Mouse (Mus musculus) midbrain, embryonic 15.5 days (tissue): ENCODE results near the gene Ecel1. TPM values are rescaled to one million over a fixed set of nuclear protein-coding genes. Genes with fewer than 3 reads are reported as not detected.

Experiments
- ATAC-seq: fragments of 200-750 bp; cut with Nextera tagmentation; replicated peaks from 2 replicates; pipeline ENCODE4 v1.8.0; 2017; ENCODE audit warnings: moderate TSS enrichment
- H3K27ac ChIP-seq: fragments of 300-500 bp; sonication (generic); 2 replicates; pipeline ENCODE4 v1.5.1; 2015; ENCODE audit warnings: mild to moderate bottlenecking, inconsistent platforms
- H3K27me3 ChIP-seq: fragments of 300-500 bp; sonication (generic); replicated peaks from 2 replicates; pipeline ENCODE4 v1.6.1; 2015; ENCODE audit warnings: inconsistent platforms
- H3K36me3 ChIP-seq: fragments of 300-500 bp; sonication (generic); replicated peaks from 2 replicates; pipeline ENCODE4 v1.6.1; 2015; ENCODE audit warnings: inconsistent platforms
- H3K4me1 ChIP-seq: fragments of 300-500 bp; sonication (generic); 2 replicates; pipeline ENCODE4 v1.6.1; 2015; ENCODE audit warnings: inconsistent platforms
- H3K4me2 ChIP-seq: fragments of 300-500 bp; sonication (generic); 2 replicates; pipeline ENCODE4 v1.6.1; 2015; ENCODE audit warnings: inconsistent platforms, mild to moderate bottlenecking, moderate library complexity
- H3K4me3 ChIP-seq: fragments of 300-500 bp; sonication (generic); 2 replicates; pipeline ENCODE4 v1.5.1; 2015; ENCODE audit warnings: mild to moderate bottlenecking, inconsistent platforms
- H3K9ac ChIP-seq: fragments of 300-500 bp; sonication (generic); 2 replicates; pipeline ENCODE4 v1.6.1; 2015; ENCODE audit warnings: mild to moderate bottlenecking, inconsistent platforms
- H3K9me3 ChIP-seq: fragments of 300-500 bp; sonication (generic); 2 replicates; pipeline ENCODE4 v1.6.1; 2016; ENCODE audit warnings: inconsistent platforms
- WGBS: fragments of 180-500 bp; shearing (Covaris S2); methylation state at CpG from one replicate; pipeline ENCODE4 v1.1.7; 2015; ENCODE audit warnings: mixed read lengths; 5-methylcytosine and 5-hydroxymethylcytosine counted together
- polyA plus RNA-seq: library from polyadenylated mRNA; unstranded; fragments of >200 nt; fragmentation: Nextera tagmentation; extraction: Ambion mirVana; gene quantifications from 2 replicates; pipeline ENCODE4 v1.2.1, GENCODE M21; 2015

The Ecel1 gene
- polyA plus RNA-seq, 1 experiment from 2014 or later: 23.3 TPM

DNA sequence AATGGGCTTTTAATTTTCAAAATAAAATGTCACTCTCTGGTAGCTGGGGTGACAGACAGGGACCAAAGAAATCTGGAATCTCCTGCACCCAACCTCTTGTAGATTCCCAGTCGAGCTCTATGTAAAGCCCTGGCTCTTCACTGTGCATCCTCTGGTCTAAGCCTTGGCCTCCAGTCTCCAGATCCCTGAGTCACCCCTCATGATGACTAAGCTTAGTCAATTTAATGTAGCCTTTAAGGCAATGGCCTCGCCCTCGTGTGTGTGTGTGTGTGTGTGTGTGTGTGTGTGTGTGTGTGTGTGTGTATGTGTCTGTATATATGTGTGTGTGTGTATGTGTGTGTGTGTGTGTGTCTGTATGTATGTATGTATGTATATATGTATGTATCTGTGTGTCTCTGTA lies 3.1 kb upstream of the Ecel1 start:
- H3K27ac ChIP-seq: no peak overlapping the region
- no peak overlapping the region for H3K4me2 ChIP-seq
- no peak for ATAC-seq
- WGBS: 78% methylated on average over 3 of the region's 3 CpGs
- H3K9ac ChIP-seq: no peak overlapping the region
- no peak overlapping the region for H3K4me3 ChIP-seq
- peaks cover 44% of the 10 kb centered on the region for H3K27me3 ChIP-seq
- no peaks in the 10 kb centered on the region for H3K36me3 ChIP-seq
- H3K4me1 ChIP-seq: peaks cover 23% of the 10 kb centered on the region
- H3K9me3 ChIP-seq: no peaks in the 10 kb centered on the region

DNA sequence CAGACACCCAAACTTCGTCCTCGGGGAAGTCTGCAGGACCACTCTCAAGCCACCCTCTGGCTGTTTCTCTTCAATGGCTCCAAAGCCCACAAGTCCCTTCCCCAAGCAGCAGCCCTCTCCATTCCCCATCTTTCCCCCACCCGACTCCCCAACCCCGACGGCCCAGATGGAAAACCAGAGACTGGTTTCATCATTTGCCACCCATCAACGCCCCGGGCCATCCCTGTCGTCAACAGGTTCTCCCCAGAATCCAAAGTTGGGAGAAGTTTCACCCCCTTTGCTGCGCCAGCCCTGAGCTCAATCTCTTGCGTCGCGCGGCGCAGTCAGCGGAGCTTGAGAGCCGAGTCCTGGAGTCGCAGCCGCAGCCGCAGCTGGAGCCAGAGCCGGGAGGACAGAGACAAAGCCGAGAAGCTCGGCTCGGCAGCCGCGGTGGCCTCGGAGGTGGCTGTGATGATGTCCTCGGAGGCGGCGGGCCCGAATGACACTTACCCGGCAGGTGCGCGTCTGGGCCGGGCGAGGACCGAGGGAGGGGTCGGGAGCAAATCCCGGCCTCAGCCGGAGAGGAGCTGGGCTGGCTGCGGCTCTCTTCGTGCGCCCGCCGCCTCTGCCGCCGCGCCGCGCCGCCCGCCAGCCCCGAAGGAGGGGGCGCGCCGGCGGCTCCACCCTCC lies 656 bp downstream of the Ecel1 start:
- Histone ChIP-seq H3K36me3 (no peaks in the 10 kb centered on the region), H3K9ac (peak overlapping the region; percentile 51), H3K4me1 (peaks cover 31% of the 10 kb centered on the region), H3K4me3 (peak overlapping the region; percentile 50), H3K4me2 (peak overlapping the region; percentile 86), H3K27ac (no peak overlapping the region), H3K9me3 (no peaks in the 10 kb centered on the region), H3K27me3 (peaks cover 81% of the 10 kb centered on the region)
- ATAC-seq: peak; percentile 40
- WGBS: under 1% methylated on average over 55 of the region's 56 CpGs

DNA sequence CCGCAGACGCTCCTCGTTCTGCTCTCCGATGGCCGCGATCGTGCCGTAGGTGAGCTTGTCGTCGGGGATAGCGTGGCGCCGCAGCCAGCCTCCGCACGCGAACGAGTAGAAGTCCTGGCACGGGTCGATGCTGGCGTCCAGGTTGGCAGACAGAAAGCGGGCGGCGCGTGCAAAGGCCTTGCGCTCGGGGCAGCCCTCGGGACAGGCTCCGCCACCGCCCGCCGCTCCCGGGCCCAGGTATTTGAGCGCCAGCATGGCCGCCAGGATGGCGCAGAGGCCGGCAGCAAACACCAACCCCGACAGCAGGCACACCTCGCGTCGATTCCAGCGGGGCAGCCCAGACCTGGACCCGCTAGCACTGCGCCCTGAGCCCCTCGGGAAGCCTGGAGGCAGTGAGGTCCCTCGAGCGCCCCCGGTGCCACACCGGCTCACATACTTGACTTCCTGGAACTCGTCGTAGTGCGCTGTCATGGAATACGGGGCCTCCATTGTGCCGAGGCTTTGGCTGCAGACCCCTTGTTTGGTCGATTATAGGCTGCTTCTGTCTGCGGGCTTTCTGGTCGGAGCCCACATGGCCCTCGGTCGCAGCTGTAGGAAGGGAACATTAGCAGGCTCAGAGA lies 1.7 kb downstream of the Ecel1 start:
- WGBS: 2% methylated on average over 58 of the region's 58 CpGs
- ATAC-seq: no peak
- H3K9ac ChIP-seq: peak overlapping the region; percentile 17; the same call in 1 of the 2 replicates

DNA sequence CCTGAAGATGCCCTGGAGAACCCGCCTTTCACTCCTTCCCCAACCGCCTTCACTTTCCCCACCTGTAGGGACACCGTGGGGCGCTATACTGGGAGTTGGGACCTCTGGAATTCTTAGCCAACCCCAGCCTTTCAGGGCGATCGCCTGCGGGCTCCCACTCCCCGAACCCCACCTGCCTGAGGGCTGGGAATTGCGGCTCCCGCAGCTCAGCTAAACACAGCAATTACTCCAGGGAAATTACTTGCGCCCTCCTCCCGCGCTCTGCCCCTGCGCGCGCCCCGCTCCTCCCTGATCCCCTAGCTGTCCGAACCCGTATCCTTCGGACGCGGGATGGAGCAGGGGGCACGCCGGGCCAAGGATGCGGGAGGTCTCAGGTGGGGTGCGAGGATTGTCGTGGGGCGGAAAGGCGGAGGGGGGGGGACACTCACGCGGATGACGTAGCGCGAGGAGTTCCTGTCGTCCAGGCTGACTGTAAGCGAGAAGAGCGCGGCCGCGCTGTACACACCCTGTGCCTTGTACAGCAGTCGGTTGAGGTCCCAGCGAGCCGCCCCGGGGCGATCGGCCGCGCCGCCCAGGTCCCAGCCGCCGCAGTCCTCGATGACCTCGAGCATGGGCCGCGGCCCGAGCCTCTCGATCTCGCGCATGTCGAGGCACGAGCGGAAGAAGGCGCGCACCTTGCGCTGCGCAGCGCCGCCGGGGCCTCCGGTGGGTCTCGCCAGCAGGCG lies 2.4 kb downstream of the Ecel1 start:
- no peaks in the 10 kb centered on the region for H3K9me3 ChIP-seq
- peak overlapping the region; percentile 86 for H3K4me2 ChIP-seq
- no peak overlapping the region for H3K27ac ChIP-seq
- ATAC-seq: no peak
- peaks cover 31% of the 10 kb centered on the region for H3K4me1 ChIP-seq
- peak overlapping the region; percentile 50 for H3K4me3 ChIP-seq
- H3K36me3 ChIP-seq: no peaks in the 10 kb centered on the region
- H3K9ac ChIP-seq: peak overlapping the region; percentile 17; the same call in 1 of the 2 replicates
- H3K27me3 ChIP-seq: peaks cover 87% of the 10 kb centered on the region
- under 1% methylated on average over 72 of the region's 72 CpGs for WGBS

More for the DNA sequence above, 1.7 kb downstream of the Ecel1 start:
- H3K4me2 ChIP-seq: peak overlapping the region; percentile 86
- no peaks in the 10 kb centered on the region for H3K9me3 ChIP-seq
- H3K4me3 ChIP-seq: peak overlapping the region; percentile 50
- peaks cover 86% of the 10 kb centered on the region for H3K27me3 ChIP-seq
- H3K27ac ChIP-seq: no peak overlapping the region
- peaks cover 31% of the 10 kb centered on the region for H3K4me1 ChIP-seq
- no peaks in the 10 kb centered on the region for H3K36me3 ChIP-seq

DNA sequence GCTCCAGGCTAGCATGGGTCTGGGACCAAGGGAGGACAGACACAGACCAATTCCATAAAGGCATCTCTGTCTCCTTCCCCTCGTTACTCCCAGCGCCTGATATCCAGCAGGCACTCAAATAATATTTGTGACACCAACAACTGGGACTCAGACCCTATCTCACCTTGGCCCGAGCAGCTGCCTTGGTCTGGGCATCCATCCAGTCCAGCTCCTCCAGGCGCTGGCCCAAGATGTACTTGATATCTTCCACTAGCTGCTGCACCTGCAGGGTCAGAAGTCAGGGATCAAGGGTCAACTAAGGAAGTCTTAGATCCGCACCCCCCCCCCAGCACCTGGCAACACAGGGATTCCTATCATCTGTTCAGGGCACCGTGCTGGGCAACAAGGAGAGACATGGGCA lies 5.0 kb downstream of the Ecel1 start:
- H3K27me3 ChIP-seq: peaks cover 65% of the 10 kb centered on the region
- ATAC-seq: no peak
- no peak overlapping the region for H3K4me3 ChIP-seq
- H3K9me3 ChIP-seq: no peaks in the 10 kb centered on the region
- no peaks in the 10 kb centered on the region for H3K36me3 ChIP-seq
- no peak overlapping the region for H3K9ac ChIP-seq
- 88% methylated on average over 6 of the region's 6 CpGs for WGBS
- no peak overlapping the region for H3K4me2 ChIP-seq
- no peak overlapping the region for H3K27ac ChIP-seq
- peaks cover 31% of the 10 kb centered on the region for H3K4me1 ChIP-seq

DNA sequence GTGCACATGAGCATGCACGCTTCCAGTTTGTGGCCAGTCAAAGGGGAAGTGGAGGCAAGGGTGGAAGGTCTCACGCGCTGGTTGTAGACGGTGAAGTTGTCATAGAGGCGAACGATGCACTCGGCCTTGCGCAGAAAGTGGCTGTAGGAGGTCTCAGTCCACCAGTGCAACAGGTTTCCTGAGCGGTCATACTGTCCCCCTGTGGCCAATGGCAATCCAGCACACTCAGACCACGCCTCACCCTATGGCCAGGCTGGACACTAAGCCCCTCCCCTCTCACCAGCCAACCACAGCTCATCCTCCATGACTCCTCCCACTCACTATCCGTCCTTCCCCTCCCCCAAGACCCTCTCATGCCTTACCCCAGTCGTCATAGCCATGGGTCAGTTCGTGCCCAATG lies 6.9 kb downstream of the Ecel1 start:
- ATAC-seq: no peak
- Histone ChIP-seq H3K4me2 (no peak overlapping the region), H3K9me3 (no peaks in the 10 kb centered on the region), H3K27me3 (peaks cover 46% of the 10 kb centered on the region), H3K36me3 (no peaks in the 10 kb centered on the region), H3K4me1 (peaks cover 12% of the 10 kb centered on the region), H3K9ac (no peak overlapping the region), H3K27ac (no peak overlapping the region), H3K4me3 (no peak overlapping the region)
- 24% methylated on average over 13 of the region's 13 CpGs for WGBS

DNA sequence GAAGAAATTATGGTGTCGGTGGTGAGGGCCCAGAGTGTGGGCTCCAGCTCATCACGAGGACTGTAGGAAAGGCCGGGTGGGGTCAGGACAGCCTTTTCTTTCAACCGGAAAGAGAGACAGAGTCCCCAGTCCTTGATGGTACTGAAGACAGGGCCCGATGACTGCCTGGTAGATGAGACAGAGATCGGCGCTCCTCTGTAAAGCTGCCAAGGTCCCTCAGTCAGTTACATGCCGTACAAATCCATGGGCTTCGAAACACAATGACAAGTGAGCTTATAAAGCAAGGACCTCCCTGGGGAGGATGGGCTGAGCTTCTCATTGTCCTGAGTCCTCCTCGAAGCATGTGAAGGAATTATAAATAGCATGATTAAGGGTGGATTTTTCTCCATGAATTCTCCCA lies 13.2 kb downstream of the Ecel1 start:
- Histone ChIP-seq H3K27ac (no peak overlapping the region), H3K9me3 (no peaks in the 10 kb centered on the region)

DNA sequence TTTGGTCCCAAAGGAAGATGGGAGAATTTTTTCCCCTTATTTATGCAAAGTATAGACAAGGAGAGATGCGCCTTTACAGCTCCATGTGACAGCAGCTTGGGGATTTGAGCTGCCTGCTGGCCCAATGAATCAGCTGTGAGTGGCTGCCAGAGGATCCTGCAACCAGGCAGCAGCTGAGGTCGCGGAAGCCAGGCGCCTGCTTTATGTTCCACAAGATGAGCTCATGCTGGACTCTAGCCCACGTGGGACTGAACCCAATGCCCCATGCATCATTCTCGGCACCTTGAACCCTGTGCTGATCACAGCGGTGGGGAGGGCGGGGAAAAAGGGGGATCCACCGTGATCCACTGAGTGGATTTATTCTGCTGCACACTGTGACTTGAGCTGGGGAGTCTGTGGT lies 13.9 kb downstream of the Ecel1 start:
- Histone ChIP-seq H3K27me3 (no peaks in the 10 kb centered on the region), H3K27ac (no peak overlapping the region), H3K4me3 (no peak overlapping the region), H3K9ac (no peak overlapping the region), H3K9me3 (no peaks in the 10 kb centered on the region), H3K4me2 (no peak overlapping the region), H3K36me3 (no peaks in the 10 kb centered on the region), H3K4me1 (peaks cover 8% of the 10 kb centered on the region; the same call in 1 of the 2 replicates)
- WGBS: 51% methylated on average over 9 of the region's 9 CpGs
- ATAC-seq: peak; percentile 80

More for the DNA sequence above, 13.2 kb downstream of the Ecel1 start:
- H3K4me1 ChIP-seq: peaks cover 8% of the 10 kb centered on the region; the same call in 1 of the 2 replicates
- no peaks in the 10 kb centered on the region for H3K27me3 ChIP-seq
- 0 out of 2 replicates have a peak, but pooled peaks have one; percentile 3 for ATAC-seq
- WGBS: 58% methylated on average over 10 of the region's 10 CpGs
- H3K4me3 ChIP-seq: no peak overlapping the region
- no peak overlapping the region for H3K9ac ChIP-seq
- no peak overlapping the region for H3K4me2 ChIP-seq
- no peaks in the 10 kb centered on the region for H3K36me3 ChIP-seq

DNA sequence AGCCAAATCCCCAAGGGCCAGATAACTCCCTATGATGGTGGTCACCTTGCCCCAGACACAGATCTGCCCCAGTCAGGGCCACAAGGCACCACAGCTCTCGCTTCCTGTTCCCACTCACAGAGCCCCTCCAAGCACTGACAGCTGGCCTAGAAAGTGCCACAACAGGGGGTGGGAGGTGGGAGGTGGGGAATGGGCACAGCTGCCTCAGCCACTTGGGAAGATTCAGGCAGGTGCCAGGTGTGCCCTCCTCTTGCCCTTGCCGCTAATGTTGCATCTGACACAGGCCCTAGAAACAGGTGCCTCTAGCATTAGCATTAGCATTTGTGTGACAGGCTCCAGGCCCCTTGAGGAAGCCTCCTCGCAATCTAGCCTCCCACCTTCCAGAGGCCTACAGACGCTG lies 14.8 kb downstream of the Ecel1 start:
- Histone ChIP-seq H3K9ac (no peak overlapping the region), H3K4me3 (no peak overlapping the region), H3K27me3 (no peaks in the 10 kb centered on the region), H3K36me3 (no peaks in the 10 kb centered on the region), H3K4me1 (peaks cover 8% of the 10 kb centered on the region; the same call in 1 of the 2 replicates), H3K9me3 (no peaks in the 10 kb centered on the region), H3K4me2 (no peak overlapping the region), H3K27ac (no peak overlapping the region)
- ATAC-seq: peak; percentile 27; the same call in 1 of the 2 replicates
- WGBS: 73% methylated on average over 4 of the region's 4 CpGs

DNA sequence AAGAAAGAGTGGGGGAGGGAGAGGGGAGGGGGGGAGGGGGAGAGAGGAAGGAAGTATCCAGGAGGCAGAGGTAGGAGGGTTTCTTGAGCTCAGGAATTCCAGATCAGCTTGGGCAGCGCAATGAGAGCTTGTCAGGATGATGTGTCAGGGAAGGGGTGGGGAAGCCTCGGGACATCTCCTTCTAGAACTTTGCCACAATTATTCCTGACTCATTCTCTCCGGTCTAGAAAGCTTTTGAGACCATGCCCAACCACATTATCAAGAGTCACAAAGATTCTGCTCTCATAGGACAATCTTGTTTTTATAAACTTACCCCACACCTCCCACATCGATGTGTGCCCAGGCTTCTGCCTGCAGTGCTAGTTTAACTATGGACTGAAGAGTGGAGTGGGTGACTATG lies 24.5 kb downstream of the Ecel1 start:
- 90% methylated on average over 4 of the region's 4 CpGs for WGBS
- no peaks in the 10 kb centered on the region for H3K36me3 ChIP-seq
- H3K4me1 ChIP-seq: peaks cover 4% of the 10 kb centered on the region; the same call in 1 of the 2 replicates
- no peak overlapping the region for H3K9ac ChIP-seq
- H3K4me2 ChIP-seq: no peak overlapping the region
- no peak overlapping the region for H3K4me3 ChIP-seq
- no peak for ATAC-seq
- H3K27me3 ChIP-seq: peaks cover 18% of the 10 kb centered on the region
- H3K9me3 ChIP-seq: no peaks in the 10 kb centered on the region
- H3K27ac ChIP-seq: no peak overlapping the region

DNA sequence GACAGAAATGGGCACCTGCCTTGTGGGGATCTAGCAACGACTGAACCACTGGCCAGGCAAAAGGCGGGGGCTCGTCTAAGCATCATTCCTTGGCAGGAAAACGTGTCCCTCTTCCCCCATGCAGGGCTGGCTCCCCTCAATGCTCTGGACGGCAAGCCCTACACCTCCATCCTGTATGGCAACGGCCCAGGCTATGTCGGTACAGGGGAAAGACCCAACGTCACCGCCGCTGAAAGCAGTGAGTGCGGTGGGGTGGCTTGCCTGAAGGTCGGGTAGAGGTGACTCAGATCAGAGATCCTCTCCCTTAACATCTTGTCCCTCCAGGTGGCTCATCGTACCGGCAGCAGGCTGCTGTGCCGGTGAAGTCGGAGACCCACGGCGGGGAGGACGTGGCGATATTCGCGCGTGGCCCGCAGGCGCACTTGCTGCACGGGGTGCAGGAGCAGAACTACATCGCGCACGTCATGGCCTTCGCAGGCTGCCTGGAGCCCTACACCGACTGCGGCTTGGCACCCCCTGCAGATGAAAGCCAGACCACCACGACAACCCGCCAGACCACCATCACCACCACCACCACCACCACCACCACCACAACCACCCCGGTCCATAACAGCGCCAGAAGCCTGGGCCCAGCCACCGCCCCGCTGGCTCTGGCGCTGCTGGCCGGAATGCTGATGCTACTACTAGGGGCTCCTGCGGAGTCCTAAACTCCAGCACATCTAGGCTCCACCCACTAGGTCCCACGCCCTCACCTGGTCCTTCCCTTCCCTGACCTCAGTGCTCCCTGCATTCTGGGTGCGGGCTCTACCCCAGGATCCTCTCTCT lies 28.9 kb downstream of the Ecel1 start:
- Histone ChIP-seq H3K4me3 (peak overlapping the region; percentile 28), H3K27ac (no peak overlapping the region)

More for the DNA sequence above, 28.9 kb downstream of the Ecel1 start:
- H3K4me2 ChIP-seq: peak overlapping the region; percentile 44
- H3K9ac ChIP-seq: 0 out of 2 replicates have a peak overlapping the region, but pooled peaks have one; percentile 30
- H3K27me3 ChIP-seq: peaks cover 23% of the 10 kb centered on the region
- H3K9me3 ChIP-seq: no peaks in the 10 kb centered on the region
- WGBS: 8% methylated on average over 43 of the region's 43 CpGs
- ATAC-seq: peak; percentile 75; the same call in 1 of the 2 replicates
- no peaks in the 10 kb centered on the region for H3K36me3 ChIP-seq
- peaks cover 4% of the 10 kb centered on the region; the same call in 1 of the 2 replicates for H3K4me1 ChIP-seq
